18 mouse cellular contexts compared by ENCODE assay signal in genomic region chr7:78478881-78479280, GRCm38 (mm10).
DNase-seq lines count a peak whose midpoint lies in the region; ATAC-seq and TF ChIP-seq lines count a peak whose summit lies in the region.
"Had no signal": no experiment of that assay in that cellular context is flagged by ENCODE, and none has a peak within 500 bp of the region (broad histone marks: within the 10 kb centered on the region; RNA-seq: fewer than 3 reads in every experiment).

No protein-coding gene starts in this region.

- TF ChIP-seq CTCF in forebrain, postnatal 0 days (IDR thresholded peaks at IDR 0.05; ENCODE audit: low read depth) = no peak

- peak; percentile 69 for ATAC-seq in forebrain, postnatal 0 days
- ATAC-seq: intestine, embryonic 16.5 days had no signal

- no peaks in the 10 kb centered on the region for H3K27me3 ChIP-seq in forebrain, postnatal 0 days (ENCODE audit: insufficient read depth, low read length)
- H3K27me3 ChIP-seq: hindbrain, embryonic 13.5 days; lung, embryonic 15.5 days had no signal

- H3K4me3 ChIP-seq in forebrain, postnatal 0 days (ENCODE audit: low read depth, low read length) = no peak overlapping the region
- H3K4me3 ChIP-seq: heart, embryonic 10.5 days; hindbrain, embryonic 13.5 days; lung, embryonic 15.5 days; midbrain, embryonic 10.5 days had no signal

- H3K9ac ChIP-seq in forebrain, postnatal 0 days = no peak overlapping the region
- H3K9ac ChIP-seq: hindbrain, embryonic 13.5 days; liver, embryonic 14.5 days; lung, embryonic 15.5 days had no signal

- H3K9me3 ChIP-seq in forebrain, postnatal 0 days (ENCODE audit: low read length) = no peaks in the 10 kb centered on the region
- H3K9me3 ChIP-seq: G1E; heart, embryonic 10.5 days; hindbrain, embryonic 13.5 days; lung, embryonic 15.5 days; midbrain, embryonic 10.5 days had no signal

- WGBS in forebrain, postnatal 0 days = 35% methylated on average over 2 of the region's 2 CpGs

- no peaks in the 10 kb centered on the region for H3K36me3 ChIP-seq in forebrain, postnatal 0 days (ENCODE audit: insufficient read depth)
- H3K36me3 ChIP-seq: G1E; heart, embryonic 10.5 days; lung, embryonic 15.5 days; midbrain, embryonic 10.5 days had no signal

- peak; percentile 10 for DNase-seq in adrenal gland, postnatal 10 days
- no peak for DNase-seq in adrenal gland, adult 18-20 months (ENCODE audit: low spot score in 2 of 2)
- DNase-seq in heart, adult 18-20 months = peak; percentile 7 to 18
- DNase-seq in heart, postnatal 36 days = no peak
- DNase-seq in cerebellum, adult 8-10 months = peak; percentile 40
- peak; percentile 64 for DNase-seq in forebrain, postnatal 0 days
- DNase-seq in retina, postnatal 1 day = no peak
- no peak for DNase-seq in ovary, postnatal 36 days (ENCODE audit: low spot score)
- DNase-seq: gastrocnemius, postnatal 36 days; kidney, postnatal 36 days; lung, postnatal 4 days had no signal

- H3K4me2 ChIP-seq in forebrain, postnatal 0 days (ENCODE audit: low read depth) = no peak overlapping the region
- H3K4me2 ChIP-seq: hindbrain, embryonic 13.5 days; lung, embryonic 15.5 days had no signal

- H3K27ac ChIP-seq in forebrain, postnatal 0 days (ENCODE audit: low read depth, low read length) = no peak overlapping the region
- H3K27ac ChIP-seq: heart, embryonic 10.5 days; hindbrain, embryonic 13.5 days; liver, embryonic 14.5 days; lung, embryonic 15.5 days; midbrain, embryonic 10.5 days had no signal

- 0 out of 2 replicates have a peak, but pooled peaks cover 3% of the 10 kb centered on the region for H3K4me1 ChIP-seq in forebrain, postnatal 0 days (ENCODE audit: insufficient read depth)
- H3K4me1 ChIP-seq: heart, embryonic 10.5 days; lung, embryonic 15.5 days; midbrain, embryonic 10.5 days had no signal

- intact Hi-C loops in heart, postnatal 36 days (cut with DNase I) = no loop called here

Comparison
In these comparisons a context has a peak if more than half of its experiments do, and no peak if none do; other contexts are left out.
1. DNase-seq: peak in adrenal gland, postnatal 10 days (single experiment), heart, adult 18-20 months (2 of 2), cerebellum, adult 8-10 months (single experiment) and forebrain, postnatal 0 days (single experiment); none in adrenal gland, adult 18-20 months (0 of 2), heart, postnatal 36 days (0 of 2), retina, postnatal 1 day (single experiment) and ovary, postnatal 36 days (single experiment).